Mouse (Mus musculus) common myeloid progenitor, adult 5-6 weeks (primary cell): Measurements from ENCODE around the gene Adad2. TPM values are rescaled to one million over a fixed set of nuclear protein-coding genes. Genes with fewer than 3 reads are reported as not detected.
A peak's percentile ranks its signal among the peaks of the same experiment; 100 is the strongest.

Source experiments
- ATAC-seq: replicated peaks from 2 replicates; pipeline ENCODE4 v1.8.0; 2016; ENCODE audit warnings: low read depth, mild to moderate bottlenecking, moderate TSS enrichment, inconsistent platforms; ENCODE audit not compliant: poor library complexity, severe bottlenecking
- total RNA-seq: library from RNA; stranded (forward); fragments of 200-1000, 187-1606 nt; gene quantifications from 2 replicates; pipeline ENCODE4 v1.2.3, GENCODE M21; 2017

The Adad2 gene
- total RNA-seq, 1 experiment from 2014 or later = not detected

DNA sequence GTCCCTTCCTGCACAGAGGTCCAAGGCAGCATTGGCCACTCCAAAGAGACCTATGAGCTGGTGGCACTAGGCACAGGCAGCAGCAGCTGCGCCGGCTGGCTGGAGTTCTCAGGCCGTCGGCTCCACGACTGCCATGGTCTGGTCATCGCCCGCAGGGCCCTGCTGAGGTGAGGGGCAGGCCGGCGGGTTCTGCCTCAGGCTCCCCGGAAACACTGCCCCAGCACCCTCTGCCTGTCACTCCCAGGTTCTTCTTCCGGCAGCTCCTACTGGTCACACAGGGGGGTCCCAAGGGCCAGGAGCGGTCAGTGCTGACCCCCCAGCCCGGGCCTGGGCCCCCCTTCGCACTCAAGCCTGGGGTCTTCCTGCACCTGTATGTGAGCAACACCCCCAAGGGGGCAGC, 2.5 kb downstream of the Adad2 start:
- no peak for ATAC-seq

DNA sequence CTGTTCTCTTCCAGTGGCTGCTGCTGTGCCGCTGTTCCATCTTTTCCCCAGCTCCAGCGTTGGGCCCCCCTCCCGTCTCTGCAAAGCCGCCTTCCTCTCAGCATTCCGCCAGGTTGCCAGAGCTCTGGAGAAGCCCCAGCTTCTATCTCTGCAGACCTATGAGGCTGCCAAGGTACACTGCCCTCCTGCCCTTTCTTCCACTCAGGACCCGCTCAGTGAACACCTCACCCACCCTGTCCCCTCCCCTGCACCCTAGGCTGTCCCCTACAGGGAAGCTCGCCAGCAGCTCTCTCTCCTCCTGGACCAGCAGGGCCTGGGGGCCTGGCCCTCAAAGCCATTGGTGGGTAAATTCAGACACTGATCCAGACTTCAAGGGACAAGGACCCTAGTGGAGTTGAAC, 3.8 kb downstream of the Adad2 start:
- ATAC-seq = no peak

DNA sequence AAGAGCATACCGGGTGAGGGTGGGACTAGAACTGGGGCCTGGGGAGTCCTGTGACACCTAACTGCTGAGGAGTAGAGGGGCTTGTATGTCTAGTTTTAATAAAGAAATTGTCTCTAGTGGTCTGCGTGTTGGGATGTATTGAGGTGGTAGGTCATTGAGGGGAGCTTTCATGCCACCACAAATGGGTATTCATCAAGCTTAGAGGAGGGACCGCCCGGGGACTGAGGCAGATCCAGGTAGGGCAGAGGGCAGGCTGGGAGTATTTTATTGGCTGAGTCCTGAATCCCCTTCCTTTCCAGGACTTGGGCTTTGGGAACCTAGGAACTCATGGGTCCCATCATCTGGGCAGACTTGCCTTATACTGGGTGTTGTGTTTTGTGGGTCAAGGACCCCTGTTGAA, 4.3 kb downstream of the Adad2 start:
- ATAC-seq = no peak

DNA sequence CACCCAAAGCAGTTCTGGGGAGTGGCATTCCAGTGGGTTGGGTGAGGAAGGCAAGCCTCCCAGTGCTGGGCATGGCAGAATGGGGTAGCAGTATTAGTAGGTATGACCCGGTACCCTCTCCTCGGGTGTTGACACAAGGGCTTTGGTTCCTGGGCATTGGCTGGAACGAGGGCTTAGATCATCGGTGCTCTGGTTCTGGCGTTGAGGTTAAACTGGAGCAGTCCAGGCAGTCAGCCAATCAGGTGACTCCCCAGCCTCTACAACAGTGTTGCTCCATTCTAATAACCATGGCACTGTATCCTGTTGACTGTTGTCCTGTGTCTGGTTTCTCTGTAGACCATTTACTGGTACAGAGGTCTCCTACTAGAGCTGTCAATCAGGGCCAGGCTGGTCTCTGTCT, 5.0 kb downstream of the Adad2 start:
- ATAC-seq = no peak

DNA sequence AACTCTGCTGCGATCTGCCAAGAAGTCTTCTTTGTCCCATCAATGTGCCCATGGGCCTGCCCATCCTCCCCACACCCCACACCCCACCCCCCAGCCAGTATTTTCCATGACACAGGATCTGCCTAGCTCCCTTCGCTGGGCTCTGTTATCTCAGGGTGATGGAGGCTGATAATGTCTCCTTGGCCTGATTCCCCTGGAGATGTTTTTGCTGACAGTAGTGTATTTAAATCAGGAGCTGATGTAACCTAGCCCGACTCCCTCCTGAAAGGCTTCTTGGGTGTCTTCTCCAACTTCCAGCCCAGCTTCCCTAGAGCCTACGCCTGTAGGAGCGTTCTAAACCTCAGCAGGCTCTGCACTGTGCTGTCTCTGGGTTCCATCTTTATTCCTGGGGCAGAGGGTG, 6.3 kb downstream of the Adad2 start:
- no peak for ATAC-seq

- ATAC-seq = no peak
Measured at GRCm38 (mm10) chr8:119620116-119620840, 7.7 kb downstream of the Adad2 start.

- ATAC-seq = no peak
Measured at GRCm38 (mm10) chr8:119620848-119621465, 8.4 kb downstream of the Adad2 start.

- no peak for ATAC-seq
Measured at GRCm38 (mm10) chr8:119622555-119622954, 10.0 kb downstream of the Adad2 start.

DNA sequence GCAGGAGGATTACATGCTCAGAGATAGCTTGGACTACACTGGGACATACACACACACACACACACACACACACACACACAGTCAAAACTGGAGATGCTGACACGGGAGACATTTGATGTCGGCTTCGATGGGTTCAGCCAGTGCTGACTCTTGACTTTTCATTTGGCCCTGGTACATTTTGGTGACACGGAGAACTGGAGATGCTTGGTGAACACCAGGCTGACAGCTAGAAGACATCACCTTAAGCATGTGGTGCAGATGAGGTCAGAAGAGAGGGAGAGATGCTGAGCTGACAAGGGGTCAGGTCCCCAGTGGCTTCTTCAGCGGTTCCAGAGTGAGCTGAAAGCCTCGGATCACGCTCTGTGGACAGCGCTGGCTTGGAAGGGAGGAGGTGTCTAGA, 10.5 kb downstream of the Adad2 start:
- ATAC-seq = no peak

DNA sequence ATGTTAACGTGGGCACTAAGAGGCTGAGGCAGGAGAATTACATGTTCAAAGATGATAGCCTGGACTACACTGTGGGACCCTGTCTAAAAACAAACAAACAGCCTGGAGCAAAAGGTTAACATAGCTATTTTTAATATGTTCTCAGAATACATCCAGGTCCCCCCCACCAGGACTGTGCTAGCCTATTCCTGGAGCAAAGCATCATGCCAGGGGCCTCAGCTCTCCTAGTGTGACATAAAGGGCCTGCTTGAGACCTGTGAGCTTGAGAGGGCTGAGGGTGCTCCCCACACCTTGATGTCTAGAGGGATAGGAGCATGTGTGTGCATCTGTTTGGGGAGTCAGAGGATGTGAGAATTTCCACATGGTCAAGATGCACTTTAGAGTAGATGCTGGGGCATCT, 11.2 kb downstream of the Adad2 start:
- ATAC-seq = no peak

- ATAC-seq = no peak
Measured at GRCm38 (mm10) chr8:119624916-119625315, 12.4 kb downstream of the Adad2 start.

- no peak for ATAC-seq
Measured at GRCm38 (mm10) chr8:119625788-119626187, 13.2 kb downstream of the Adad2 start.

GRCm38 (mm10) chr8:119627199-119627598, 14.7 kb downstream of the Adad2 start:
- ATAC-seq = peak; percentile 69

DNA sequence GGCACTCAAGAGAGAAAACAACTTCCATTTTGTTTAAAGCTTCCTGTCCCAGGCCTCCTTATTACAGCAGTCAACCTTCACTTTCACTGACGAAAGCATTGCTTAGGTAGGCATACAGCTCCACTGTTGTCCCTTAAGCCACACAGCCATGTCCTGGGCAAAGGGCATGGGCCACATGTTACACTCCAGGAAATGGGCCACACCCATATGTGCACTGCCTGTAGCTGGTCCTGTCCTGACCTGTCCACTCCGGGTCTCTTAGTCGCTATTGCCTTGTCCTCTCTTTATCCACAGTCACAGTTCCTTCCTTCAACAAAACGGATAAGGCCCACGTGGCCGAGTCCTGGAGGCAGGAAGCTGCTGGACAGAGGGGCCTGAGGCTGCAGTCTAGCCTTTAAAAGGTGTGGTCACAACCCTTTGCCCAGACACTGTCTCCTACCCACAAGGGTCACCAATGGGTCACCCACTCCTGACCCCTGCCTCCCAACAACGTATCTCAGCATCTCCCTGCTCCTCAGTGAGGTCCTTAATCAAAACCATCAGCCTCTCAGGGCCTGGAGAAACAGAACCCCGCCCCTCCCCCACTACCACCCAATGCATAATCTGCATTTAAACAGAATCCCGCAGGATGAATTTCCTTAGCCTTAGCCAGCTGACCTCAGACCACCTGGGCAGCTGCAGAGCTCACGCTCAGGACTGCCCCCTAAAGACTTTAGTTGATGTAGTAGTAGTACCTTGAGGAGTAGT, 15.2 kb downstream of the Adad2 start:
- no peak for ATAC-seq

GRCm38 (mm10) chr8:119630841-119631240, 18.3 kb downstream of the Adad2 start:
- ATAC-seq = no peak

DNA sequence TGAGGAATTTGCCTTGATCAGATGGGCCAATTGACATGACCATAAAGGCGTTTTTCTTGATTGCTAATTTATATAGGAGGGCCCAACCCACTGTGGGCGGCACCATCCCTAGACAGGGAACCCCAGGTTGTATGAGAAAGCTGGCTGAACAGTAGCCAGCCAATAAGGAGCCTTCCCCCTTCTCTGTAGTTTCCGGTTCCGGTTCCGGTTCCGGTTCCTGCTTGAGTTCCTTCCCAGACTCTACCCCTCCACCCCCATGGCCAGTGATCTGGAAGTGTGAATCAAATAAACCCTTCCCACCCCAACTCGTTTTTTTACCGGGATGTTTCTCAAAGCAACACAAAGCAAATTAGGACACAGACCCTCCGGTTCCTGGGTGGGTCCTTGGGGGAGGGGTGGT, 19.7 kb downstream of the Adad2 start:
- ATAC-seq = no peak

GRCm38 (mm10) chr8:119632909-119633308, 20.4 kb downstream of the Adad2 start:
- ATAC-seq = no peak

GRCm38 (mm10) chr8:119634616-119635336, 22.2 kb downstream of the Adad2 start:
- no peak for ATAC-seq

GRCm38 (mm10) chr8:119635378-119635777, 22.8 kb downstream of the Adad2 start, which contains the start of gene Kcng4:
Gene Kcng4, minus strand, starts transcription at chr8:119635680.
- no peak for ATAC-seq

GRCm38 (mm10) chr8:119635958-119636357, 23.4 kb downstream of the Adad2 start:
- ATAC-seq = no peak

DNA sequence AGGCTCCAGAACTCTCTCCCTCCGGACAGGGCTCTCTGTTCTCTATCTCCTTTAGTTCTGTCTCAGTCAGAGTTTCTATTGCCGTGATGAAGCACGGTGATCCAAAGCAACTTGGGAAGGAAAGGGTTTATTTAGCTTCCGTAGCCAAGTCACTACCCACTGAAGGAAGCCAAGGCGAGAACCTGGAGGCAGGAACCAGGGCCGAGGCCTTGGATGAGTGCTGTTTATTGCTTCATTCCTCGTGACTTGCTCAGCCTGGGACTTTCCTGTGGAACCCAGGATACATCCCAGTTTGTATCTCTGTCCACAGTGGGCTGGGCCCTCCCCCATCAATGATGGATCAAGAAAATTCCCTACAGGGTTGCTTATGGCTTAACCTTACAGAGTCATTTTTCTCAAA, 24.2 kb downstream of the Adad2 start:
- ATAC-seq = no peak
